Mouse (Mus musculus) olfactory bulb, adult 2 months (tissue): Measurements from ENCODE around the gene Rreb1.

ENCODE experiments used
- CTCF ChIP-seq: fragments of 200-500 bp; IDR thresholded peaks from 2 replicates; pipeline ENCODE4 v1.5.1; 2012; ENCODE audit warnings: low read depth, mild to moderate bottlenecking, low read length, moderate library complexity; ENCODE audit not compliant: insufficient read depth
- POLR2A ChIP-seq: fragments of 200-500 bp; IDR thresholded peaks from 2 replicates; pipeline ENCODE4 v1.6.1; 2012; ENCODE audit warnings: mild to moderate bottlenecking, low read depth, low read length, moderate library complexity; ENCODE audit not compliant: insufficient read depth

DNA sequence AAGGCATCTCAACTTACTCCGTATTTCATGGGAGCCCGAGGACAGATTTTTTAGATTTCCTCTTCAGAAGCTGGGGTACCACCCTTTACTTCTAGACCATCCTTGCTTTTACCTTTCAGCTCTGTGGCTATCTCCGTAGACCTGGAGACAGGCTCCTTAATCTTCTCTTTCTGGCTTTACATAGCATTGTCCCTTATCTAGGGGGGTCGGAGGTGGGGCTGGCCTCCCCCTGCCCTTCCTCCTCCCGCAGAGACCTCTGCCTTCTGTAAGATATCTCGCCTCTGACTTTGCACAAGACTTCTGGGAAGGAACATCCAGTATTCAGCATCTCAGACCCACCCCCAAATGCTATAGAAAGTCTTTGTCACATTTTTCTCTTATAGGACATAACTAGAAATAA is 107.8 kb downstream of the Rreb1 start:
- TF ChIP-seq CTCF (no peak), POLR2A (no peak)
